Mouse (Mus musculus) C2C12 (cell line): ENCODE results near the gene Ssbp3.

Experiments
- CEBPB ChIP-seq: IDR thresholded peaks from one replicate; pipeline ENCODE4 v1.6.1; 2011; ENCODE audit warnings: low read depth, mild to moderate bottlenecking, control low read depth, moderate library complexity
- CTCF ChIP-seq: IDR thresholded peaks from one replicate; pipeline ENCODE4 v1.5.1; 2011; ENCODE audit not compliant: control insufficient read depth, insufficient read depth, insufficient read length
- MYOD1 ChIP-seq: IDR thresholded peaks from one replicate; pipeline ENCODE4 v1.6.1; 2011; ENCODE audit warnings: low read depth; ENCODE audit not compliant: control insufficient read depth, insufficient read length
- USF1 ChIP-seq: IDR thresholded peaks from one replicate; pipeline ENCODE4 v1.6.1; 2011; ENCODE audit warnings: low read depth, mild to moderate bottlenecking, control low read depth, moderate library complexity

DNA sequence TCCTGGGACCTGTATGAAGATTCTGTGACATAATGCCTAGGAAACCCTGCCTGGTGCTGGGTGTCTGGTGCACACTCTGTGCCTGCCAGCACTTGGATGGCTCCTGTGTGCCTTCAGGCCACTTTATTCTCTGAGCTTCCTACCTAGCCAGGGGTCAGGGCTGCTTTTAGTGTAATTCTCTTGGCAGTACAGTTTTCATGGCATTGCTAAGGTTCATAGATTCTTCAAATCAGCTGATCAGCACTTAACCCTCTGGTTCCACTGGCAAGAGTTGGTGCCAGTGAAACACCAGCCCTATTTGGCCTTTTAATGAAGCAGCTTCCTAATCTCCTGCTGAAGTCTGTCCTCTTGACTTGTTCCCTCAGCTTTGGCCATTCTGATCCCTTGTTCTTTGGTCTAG, 106.8 kb downstream of the Ssbp3 start:
- no peak for TF ChIP-seq CTCF
- no peak for TF ChIP-seq MYOD1
- TF ChIP-seq USF1: no peak
- no peak for TF ChIP-seq CEBPB
